Mouse (Mus musculus): Measurements from ENCODE around the gene Snapc3.

DNA sequence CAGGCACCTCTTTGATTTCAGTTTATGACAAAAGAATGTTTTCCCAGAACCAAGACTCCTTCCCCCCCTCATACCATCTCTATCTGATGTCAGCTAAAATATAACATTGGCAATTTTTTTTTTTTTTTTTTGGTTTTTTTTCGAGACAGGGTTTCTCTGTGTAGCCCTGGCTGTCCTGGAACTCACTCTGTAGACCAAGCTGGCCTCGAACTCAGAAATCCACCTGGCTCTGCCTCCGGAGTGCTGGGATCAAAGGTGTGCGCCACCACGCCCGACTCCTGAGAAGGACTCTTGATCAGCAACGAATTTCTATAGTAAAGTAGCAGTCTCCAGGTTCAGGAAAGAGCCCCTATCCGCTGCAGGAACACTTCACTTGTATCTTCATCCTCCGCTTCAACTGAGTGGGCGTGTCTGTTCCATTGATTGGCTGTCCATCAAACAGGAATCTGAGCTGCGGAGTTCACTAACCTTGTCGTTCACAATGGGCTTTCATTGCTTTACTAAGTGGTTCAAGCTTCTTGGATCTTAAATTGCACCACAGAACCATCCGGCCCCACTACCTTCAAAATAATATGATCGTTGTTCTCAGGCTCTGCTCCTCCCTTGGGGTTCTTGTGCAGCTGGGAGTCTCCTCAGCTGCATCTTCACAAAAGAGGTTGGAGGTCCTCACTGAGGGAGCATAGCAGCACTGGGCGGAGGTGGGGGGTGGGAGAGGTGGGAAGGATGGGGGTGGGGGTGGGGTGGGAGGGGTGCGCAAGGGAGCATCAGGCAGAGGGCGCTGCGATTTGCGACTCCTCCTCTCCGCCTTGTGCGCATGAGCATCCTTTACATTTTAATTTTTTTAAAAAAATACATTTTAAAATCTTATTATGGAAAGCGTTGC lies 82.9 kb downstream of the Snapc3 start:
- TF ChIP-seq POLR2A (IDR thresholded peaks at IDR 0.05; ENCODE audit: control insufficient read depth in 1 of 2, insufficient read depth in 1 of 2, low read depth in 1 of 2, low read length in 2 of 2, poor library complexity in 1 of 2) (no peak), GATA1 (IDR thresholded peaks at IDR 0.05; ENCODE audit: low read depth, low read length) (no peak), ZMIZ1 (IDR thresholded peaks at IDR 0.05; ENCODE audit: low read depth, low read length) (no peak), TBP (IDR thresholded peaks at IDR 0.05; ENCODE audit: low read depth, low read length) (no peak), MXI1 (IDR thresholded peaks at IDR 0.05; ENCODE audit: low read depth, low read length) (no peak), E2F4 (IDR thresholded peaks at IDR 0.05; ENCODE audit: borderline replicate concordance, low read depth, low read length) (no peak), CTCF (IDR thresholded peaks at IDR 0.05 in 2 of 3, conservative IDR thresholded peaks at IDR 0.05 in 1 of 3; ENCODE audit: control insufficient read depth in 1 of 3, insufficient read depth in 1 of 3, low read depth in 2 of 3, low read length in 3 of 3, poor library complexity in 1 of 3, severe bottlenecking in 1 of 3) (no peak), ZNF384 (IDR thresholded peaks at IDR 0.05; ENCODE audit: low read depth, low read length) (no peak), BHLHE40 (IDR thresholded peaks at IDR 0.05; ENCODE audit: borderline replicate concordance, low read depth, low read length) (no peak), HCFC1 (IDR thresholded peaks at IDR 0.05; ENCODE audit: low read depth, low read length) (no peak), ZC3H11A (IDR thresholded peaks at IDR 0.05; ENCODE audit: low read depth, low read length) (no peak), MAX (IDR thresholded peaks at IDR 0.05; ENCODE audit: low read length) (no peak), JUND (IDR thresholded peaks at IDR 0.05; ENCODE audit: low read depth, low read length) (no peak)
